Mouse (Mus musculus) cerebellum, postnatal 36 days (tissue): Measurements from ENCODE around the gene Rps16.
A peak's percentile ranks its signal among the peaks of the same experiment; 100 is the strongest.

ENCODE experiments used
- DNase-seq, 2 experiments: peaks; one replicate each; pipeline ENCODE4 v3.0.0; 2021 to 2022; ENCODE audit warnings: mixed read lengths in 2 of 2

Rps16 gene

DNA sequence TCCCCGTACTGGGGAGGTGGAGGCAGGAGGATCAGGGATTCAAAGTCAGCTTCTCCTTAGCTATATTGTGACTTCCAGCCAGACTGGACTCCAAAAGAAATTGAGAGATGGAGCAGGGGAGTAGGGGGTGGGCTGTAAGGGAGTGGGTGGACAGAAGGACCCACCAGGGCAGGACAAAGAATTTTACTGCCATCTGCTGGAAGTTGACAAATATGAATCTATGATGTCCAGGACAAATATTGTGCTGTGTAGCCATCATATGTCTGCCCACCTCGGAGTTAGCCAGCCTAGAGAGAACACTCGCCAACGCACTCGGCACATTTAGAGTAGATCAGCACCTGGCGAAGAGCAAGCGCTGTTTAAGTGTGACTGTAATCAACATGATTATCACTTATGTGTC is 1.9 kb upstream of the Rps16 start:
- no peak for DNase-seq

DNA sequence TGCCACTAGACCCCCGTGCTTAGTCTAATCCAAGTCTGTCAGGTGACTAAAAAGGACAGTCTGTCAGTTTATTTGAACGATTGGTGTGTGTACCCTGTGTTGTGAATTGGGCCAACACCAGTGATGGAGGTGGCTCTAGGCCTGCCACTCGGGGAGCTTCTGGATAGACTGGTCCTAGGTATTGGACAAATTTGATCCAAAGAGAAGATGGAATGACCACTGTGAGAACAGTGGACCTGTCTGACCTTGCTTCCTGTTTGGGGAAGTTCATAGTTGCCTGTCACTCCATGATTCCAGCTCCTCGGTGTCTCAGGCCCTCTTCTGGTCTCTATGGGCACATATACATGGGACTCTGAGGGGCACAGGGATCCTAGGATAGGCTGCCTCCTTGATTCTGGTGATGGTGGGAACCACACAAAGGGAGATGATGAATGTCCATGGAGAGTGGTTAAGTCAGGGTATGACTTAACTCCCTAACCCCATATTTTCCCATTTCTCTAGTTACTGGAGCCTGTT is 1.3 kb downstream of the Rps16 start:
- DNase-seq = no peak

DNA sequence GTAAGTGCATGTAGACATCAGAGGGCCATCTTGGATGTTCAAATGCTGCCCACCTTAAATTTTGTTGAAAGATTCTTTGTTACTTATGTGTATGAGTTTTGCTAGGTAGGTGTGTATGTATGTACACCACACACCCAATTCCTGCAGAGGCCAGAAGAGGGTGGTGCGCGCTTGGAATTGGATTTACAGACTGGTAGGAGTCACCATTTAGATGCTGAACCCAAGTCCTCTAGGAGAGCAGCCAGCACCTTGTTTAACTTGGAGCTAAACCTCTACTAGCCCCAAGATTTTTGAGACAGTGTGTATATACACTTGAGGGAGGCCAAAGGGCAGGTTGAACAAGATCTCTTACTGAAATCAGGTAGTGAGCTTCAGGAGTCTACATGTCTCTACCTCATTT is 2.8 kb downstream of the Rps16 start:
- DNase-seq = no peak

DNA sequence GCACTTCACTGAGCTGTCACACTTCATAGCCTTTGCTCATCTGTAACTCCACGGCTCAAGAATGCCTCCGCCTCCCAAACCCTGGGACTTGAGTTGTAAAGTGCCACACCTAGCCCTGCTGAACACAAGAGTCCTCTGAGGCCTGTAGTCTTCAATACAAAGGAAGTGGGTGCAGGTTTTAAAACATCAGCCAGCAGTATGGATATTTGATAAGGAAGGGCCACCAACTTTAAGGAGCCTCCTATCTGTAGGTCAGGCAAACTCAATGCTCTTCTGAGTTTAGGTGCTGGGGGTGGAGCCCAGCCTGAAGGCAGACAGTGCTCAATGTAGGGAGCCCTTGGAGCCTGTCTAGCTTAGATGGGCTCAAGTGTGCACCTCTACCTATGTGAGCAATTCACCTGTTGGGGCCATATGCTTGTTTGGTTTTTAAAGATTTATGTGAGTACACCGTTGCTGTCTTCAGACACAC is 3.7 kb downstream of the Rps16 start:
- no peak for DNase-seq

DNA sequence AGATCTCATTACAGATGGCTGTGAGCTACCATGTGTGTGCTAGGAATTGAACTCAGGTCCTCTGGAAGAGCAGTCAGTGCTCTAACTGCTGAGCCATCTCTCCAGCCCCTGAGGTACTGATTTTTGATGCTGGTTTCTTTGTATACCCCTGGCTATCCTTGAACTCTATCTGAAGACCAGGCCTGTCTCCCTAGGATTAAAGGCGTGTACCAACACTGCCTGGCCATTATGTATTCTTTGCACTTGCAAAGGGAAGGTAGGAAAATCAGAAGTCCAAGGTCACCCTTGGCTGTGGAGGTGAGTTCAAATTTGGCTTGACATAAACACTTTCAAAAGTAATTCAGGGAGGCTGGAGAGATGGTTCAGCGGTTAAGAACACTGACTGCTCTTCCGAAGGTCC is 4.1 kb downstream of the Rps16 start:
- no peak for DNase-seq

DNA sequence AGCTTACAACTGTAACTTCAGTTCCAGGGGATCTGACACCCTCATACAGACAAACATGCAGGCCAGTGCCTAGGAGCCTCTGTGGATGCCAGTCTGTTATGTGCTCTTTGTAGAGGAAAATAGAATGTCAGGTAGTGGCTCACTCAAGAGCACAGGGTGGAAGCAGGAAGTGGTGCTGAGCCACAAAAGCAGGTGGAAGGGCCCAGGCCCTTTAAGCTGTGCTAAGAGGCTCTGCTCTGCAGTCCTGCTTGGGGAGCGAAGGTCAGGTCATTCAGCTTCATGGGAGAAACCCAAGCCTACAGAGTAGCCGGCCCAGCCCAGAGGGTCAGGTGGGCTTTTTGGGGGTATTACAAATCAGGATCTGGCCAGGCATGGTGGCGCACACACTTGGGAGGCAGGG is 4.8 kb downstream of the Rps16 start:
- DNase-seq = no peak

DNA sequence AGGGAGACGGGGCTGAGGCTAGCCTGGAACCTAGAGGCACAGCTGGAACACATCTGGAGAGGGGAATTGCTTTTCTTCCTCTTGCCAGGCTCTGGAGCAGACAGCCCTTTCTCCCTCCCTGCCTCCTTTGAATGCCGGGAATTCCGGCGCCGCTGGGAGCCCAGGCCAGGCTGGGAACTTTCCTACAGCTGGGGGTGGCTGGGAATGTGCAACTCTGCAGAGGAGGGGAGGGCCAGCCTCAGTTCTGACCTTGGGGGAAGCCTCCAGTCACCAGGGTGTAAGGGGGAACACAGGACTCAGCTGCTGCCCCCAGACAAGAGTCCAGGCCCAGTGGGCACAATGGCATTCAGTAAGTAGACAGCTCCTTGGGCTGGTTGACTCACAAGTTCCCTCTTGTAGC is 6.5 kb downstream of the Rps16 start:
- no peak for DNase-seq

DNA sequence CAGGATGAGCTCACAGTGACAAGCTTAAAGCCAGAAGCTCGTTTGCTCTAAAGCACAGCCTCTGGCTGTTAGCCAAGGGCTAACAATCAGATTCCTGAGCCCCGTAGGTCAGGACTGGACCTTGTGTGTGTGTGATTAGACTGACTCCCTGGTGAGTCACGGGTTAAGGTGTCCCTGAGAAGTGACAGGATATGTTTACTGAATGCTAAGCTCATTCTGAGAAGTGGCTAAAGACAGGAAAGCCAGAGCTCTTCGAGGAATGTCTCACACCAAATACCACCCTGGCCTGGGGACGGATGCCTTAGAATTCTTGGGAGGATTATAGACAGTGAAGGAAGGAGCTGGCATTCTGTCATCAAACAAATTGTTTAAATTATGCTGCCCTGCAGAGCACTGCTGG is 7.5 kb downstream of the Rps16 start:
- DNase-seq = no peak

DNA sequence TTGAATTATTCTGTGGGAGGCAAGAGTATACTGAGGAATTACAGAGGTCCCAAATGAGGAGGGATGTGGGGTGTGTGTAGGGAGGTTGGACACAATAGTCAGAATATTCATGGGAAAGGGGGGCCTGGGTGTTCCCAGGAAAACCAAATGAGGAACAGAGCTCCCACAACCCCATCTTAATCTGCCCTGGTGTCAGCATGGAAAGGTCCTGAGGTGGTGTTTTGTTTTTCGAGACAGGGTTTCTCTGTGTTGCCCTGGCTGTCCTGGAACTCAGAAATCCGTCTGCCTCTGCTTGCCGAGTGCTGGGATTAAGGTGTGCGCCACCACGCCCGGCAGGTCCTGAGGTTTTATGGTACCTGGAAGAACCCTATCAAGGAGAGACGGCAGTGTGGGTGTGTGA is 8.0 kb downstream of the Rps16 start:
- DNase-seq = no peak

DNA sequence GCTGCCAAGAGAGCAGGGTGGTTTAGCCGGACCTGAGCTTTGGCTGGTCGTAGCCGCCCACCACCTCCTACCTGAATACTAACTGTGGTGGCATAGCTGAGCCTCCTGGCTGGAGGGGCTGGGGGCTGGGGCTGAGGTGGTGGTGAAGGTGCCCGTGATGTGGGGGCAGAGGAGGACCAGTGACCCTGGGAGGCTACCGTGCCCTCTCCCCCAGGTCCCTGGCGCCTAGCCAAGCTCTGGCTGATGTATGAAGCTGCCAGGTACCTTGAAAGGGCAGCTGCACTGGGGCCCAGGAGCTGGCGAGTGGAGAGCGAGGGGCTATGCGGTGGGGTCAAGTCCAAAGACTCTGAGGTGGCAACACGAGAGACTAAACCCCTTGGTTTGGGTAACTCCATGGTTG is 9.4 kb downstream of the Rps16 start:
- DNase-seq = no peak

DNA sequence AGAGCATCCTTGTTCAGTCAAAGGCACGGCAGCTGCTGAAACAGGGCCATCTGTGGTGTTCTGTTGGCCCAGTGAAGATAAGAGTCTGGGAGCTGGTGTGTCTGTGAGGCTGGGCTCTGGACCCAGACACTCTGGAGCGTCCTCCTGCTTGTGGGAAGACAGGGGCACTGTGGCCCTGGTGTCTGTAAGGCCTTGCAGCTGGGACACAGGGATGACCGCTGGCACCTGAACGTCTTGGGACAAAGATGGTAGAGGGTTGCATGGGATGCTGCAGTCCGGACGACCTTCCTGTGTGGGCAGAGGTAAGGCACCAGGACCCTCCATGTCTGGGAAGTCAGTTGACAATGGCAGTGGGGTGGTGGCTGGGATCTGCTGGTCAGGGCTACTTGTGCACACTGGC is 9.8 kb downstream of the Rps16 start:
- no peak for DNase-seq

DNA sequence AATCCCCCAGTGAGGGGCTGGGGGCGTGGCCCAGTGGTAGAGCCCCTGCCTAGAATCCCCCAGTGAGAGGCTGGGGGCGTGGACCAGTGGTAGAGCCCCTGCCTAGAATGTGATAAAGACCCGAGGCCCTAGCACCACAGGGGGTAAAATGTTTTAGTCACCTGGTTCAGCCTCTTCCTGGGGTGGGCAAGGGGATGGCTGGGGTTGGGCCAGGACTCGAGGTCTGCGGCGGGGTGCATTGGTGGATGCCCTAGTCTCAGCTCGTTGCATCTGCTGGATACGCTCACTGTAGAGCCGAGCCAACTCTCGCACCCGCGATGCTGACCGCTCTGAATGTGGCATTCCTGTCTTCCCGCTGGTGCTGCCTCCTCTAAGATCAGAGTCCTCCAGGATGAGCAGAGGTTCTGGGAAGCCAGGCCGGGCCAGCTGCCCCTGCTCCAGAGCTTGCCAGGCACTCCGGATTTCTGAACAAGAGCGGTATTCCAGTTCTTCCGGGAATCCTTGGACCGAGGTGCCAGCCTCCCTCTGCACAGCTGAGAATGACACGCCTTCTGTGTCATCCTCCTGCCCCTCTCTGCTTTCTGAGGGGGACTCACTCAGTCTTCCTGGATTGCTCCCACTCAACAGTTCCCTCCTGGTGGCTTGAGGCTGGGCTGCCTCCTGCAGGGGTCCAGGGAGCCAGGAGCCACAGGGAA is 11.3 kb downstream of the Rps16 start:
- DNase-seq = no peak

DNA sequence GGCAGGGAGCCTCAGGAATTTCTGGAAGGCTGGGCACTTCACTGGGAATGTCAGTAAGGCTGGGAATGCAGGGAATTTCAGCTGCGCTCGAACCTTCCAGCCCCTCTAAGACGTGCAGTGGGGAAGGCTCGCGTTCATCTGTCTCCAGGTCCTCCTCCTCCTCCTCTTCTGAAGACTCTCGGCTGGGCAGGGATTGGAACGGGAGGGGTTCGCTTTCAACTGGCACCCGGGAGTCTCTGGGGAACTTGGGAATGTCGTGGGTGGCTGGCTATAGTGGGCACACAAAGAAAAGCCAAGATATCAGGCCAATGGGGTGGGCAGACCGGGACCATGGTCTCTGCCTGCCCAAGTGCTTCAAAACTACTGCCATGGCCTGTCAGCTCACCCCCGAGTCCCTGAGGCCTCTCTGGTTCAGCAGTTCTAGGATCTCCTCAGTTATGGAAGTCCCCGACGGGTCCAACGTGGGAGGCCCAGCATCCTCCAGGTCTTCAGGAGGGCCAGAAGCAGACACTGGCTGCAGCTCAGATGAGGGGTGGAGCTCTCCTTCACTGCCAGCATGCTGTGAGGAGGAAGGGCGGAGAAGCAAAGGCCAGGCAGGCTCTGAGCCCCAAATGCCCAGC is 12.1 kb downstream of the Rps16 start:
- DNase-seq = no peak

DNA sequence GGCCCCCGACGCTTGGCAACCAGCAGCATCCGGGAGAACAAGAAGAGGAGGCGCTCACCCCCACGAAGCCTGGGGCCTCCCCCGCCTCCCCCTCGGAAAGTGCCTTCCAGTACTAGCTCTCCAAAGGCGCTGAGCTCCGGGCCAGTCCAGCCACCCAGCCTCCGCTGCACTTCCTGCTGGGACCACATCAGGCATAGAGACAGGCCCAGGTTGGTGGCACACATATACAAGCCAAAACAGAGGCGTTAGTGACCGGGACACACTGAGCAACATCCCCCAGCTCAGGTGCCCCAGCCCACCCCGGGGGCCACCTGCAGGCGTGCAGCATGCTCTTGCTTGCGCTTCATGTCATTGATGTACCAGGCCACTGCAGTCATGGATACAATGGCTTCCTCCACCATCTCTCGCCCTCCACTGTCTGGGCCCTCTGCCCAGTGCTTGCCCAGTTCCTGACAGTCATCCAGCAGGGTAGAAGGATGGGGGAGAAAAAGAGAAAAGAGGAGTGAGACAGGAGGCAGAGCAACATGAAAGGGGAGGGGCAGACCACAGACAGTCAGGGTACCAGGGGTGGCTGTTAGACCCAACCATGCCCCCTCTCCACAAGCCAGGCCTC is 17.3 kb downstream of the Rps16 start:
- no peak for DNase-seq

DNA sequence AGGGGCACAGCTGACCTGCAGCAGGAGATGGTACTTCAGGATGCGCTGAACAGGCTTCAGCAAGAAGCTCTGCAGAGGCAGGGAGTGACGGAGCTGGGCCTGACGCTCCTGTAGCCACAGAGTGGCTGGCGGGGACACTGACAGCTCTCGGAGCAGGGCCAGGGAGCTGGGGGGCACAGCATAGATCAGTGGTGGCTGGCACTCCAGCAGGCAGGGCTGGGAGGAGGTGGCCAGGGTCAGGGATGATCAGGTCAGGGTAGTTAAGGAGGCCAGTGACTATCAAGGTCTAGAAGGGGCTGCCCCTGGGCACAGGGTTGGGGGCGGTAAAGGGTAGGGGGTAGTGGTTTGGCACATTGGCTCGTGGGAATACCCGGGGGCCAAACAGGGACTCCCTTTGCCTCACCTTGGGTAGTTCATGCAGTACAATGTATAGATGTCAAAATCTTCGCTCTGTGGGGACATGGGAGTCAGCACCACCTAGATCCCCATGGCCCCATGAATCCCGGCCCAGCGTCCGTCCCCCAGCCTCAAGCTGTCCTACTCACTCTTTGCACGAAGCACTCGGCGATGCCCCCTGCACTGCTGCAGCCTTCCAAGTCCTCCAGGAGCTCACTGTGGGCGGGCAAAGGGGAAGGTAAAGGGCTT is 17.9 kb downstream of the Rps16 start:
- no peak for DNase-seq

DNA sequence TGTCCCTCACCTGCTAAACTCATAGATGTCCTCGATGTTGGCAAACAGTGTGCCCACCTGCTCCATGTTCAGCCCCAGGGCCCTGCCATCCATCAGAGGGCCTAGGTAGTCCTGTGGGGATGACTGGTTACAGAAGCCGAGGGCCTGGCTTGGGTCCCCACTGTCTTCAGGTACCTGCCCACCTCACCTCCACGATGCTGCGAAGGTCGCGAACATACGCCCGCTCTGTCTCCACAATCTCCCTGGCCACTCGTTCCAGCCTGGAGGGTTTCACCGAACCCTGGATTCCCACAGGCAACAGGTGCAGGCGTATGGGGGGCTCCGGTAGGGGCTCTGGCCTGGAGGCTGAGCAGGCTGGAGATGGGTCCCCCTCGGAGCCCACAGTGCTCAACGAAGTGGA is 19.6 kb downstream of the Rps16 start:
- DNase-seq = no peak

DNA sequence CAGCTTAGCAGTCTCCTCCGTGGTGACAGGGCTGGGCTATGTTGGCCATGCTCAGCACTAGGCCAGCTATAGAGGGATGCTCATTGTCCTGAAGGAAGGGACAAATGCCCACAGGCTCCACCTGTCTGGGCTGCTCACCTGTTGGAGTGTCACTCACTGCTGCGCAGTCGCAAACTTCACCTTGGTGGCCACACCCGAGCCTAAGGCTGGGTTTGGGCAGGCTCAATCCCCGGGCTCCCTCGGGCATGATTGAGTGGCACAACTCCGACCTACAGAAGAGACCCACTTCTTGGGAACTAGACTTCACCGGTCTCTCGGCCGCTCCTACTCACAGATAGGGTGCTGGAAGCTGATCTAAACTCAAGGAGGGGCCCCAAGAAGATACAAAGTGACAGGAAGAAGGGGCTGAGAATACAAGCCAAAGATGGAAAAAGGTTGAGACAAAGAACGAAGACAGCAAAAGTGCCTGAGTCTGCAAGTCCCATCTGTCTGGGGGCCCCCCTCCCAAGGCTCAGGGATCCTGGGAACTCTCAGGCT is 20.6 kb downstream of the Rps16 start:
- DNase-seq = no peak

DNA sequence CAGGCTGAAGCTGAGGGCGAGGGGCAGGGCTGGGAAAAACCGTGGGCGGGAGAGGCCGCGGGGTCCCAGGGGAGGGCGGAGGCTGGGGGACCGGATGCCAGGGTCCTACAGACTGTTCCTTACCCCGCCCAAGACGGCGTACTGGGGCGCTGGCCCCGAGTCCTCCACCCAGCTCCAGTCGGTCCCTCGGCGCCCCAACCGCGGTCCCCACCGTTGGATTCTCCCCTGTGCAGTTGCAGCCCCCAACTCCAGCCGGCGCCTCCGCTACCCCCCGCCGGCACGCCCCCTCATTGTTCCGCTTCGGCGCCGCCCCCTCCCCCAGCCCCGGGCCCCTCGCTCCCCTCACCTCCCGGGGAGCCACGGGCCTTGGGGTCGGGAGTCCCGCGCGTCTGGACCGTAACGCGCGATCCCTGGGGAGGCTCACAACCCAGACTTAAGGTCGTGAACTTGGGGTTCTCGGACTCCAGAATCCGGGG is 21.1 kb downstream of the Rps16 start:
- DNase-seq = no peak

DNA sequence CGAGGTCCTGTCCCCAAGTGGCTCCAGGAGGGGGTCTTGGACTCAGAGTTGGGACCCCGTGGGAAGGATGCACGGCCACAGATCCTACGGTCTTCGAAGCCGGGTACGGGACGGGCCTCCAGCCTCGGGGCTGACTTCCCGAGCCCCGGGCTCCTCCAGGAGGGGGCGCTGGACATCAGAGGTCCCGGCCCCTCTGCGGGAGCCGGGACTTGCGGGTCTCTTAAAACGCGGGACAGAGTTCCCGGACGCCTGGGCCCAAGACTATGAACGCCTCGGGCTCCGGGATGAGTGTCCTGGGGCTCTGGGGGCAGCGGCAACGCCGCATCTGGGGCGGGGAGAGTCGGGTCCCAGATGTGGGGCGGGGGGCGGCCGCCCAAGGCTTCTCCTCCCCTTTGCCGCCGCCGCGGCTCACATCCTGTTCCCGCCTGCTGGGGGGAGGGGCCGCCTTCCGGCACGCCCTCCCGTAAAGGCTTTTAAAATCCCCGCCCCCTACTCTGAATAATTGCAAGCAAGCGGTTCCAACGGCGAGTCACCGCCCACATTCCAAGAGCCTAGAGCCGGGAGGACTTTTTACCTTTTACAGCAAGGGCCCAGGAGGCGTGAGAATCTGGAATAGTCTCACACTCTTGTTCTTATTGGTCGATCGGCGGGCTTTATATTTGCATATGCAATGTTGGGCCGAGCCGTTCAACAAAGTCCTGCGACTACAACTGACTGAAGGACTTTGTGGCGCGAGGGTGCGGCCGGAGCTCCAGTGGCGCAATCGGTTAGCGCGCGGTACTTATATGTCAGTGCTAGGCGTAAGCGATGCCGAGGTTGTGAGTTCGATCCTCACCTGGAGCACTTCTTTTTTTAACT is 22.0 kb downstream of the Rps16 start, which contains the start of gene Plekhg2:
Plekhg2 (minus strand) TSS at position 349 of the 858 bp plus-strand sequence.
- DNase-seq = peak; percentile 88 to 96

DNA sequence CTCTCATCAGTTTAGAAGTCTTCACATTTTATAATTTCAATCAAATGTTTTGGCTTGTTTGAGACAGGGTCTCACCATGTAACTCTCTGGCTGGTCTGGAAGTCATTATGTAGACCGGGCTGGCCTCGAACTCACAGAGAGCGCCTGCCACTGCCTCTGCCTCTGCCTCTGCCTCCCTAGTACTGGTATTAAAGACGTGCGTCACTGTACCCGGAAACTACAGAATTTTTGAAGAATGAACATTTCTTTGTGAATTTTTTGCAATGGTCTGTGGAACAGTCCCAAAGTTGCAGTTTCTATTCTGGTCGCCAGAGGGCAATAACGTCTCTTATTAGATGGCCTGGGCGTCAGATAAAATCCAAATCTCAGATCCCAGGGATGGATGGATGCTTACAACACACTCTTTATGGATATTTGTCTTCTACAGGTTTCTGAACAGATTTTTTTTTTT is 22.7 kb downstream of the Rps16 start:
- peak; percentile 68 to 82 for DNase-seq

DNA sequence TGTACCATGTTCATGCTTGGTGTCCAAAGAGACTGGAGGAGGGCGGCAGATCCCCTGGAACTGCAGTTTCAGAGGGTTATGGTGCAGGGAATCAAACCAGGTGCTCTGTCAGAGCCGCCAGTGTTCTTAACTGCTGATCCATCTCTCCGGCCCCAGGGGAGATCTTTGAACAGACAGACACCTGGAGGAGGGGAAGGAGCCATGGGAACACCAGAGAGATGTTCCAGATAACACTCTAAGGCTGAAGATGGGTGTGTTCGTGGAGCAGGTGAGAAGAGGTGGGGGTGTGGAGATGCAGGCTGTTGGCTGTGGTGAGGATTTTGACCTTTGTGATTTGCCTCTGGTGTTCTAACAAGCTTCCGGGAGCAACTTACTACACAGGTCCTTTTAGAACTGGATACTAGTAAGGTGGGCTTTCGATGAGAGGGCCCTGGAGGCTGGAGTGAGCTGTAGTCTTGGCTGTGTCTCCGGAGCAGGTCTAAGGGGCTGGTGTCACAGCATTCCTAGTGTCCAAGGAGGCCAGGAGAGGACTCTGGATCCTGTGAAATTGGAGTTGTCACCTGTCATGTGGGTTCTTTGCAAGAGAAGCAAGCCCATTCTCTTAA is 23.5 kb downstream of the Rps16 start:
- DNase-seq = no peak

DNA sequence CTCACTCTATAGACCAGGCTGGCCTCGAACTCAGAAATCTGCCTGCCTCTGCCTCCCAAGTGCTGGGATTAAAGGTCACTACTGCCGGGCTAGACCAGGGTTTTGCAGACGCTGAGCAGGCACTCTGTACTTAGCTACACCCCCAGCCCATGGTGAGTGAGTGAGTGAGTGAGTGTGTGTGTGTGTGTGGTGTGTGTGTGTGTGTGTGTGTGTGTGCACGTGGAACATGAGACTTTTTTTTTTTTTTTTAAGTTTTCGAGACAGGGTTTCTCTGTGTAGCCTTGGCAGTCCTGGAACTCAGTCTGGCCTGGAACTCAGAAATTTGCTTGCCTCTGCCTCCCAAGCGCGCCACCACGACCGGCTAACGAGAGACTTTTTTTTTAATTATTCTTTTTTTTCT is 24.2 kb downstream of the Rps16 start:
- no peak for DNase-seq
